Comparison of ENCODE assay signal across 18 mouse cellular contexts in genomic region chr15:11457278-11457677, GRCm38 (mm10). TPM values are rescaled to one million over a fixed set of nuclear protein-coding genes. Genes with fewer than 3 reads are reported as not detected.
A peak's percentile ranks its signal among the peaks of the same experiment; 100 is the strongest.
DNase-seq lines count a peak whose midpoint lies in the region; ATAC-seq and TF ChIP-seq lines count a peak whose summit lies in the region.
"Had no signal": no experiment of that assay in that cellular context is flagged by ENCODE, and none has a peak within 500 bp of the region (broad histone marks: within the 10 kb centered on the region; RNA-seq: fewer than 3 reads in every experiment).

No protein-coding gene starts in this region.

- 0 out of 2 replicates have a peak, but pooled peaks cover 3% of the 10 kb centered on the region for H3K4me1 ChIP-seq in embryonic facial prominence, embryonic 15.5 days
- no peaks in the 10 kb centered on the region for H3K4me1 ChIP-seq in embryonic facial prominence, embryonic 10.5 days
- peaks cover 12% of the 10 kb centered on the region; the same call in 1 of the 2 replicates for H3K4me1 ChIP-seq in embryonic fibroblast, embryonic 13.5 days (ENCODE audit: control insufficient read depth, insufficient read depth, low read length)
- H3K4me1 ChIP-seq: forebrain, embryonic 12.5 days; hindbrain, embryonic 15.5 days had no signal

- DNase-seq in embryonic facial prominence, embryonic 10.5 days (ENCODE audit: low spot score) = no peak
- peak; percentile 19 for DNase-seq in CD4-positive, CD25-positive, alpha-beta regulatory T cell, adult 2 months (ENCODE audit: low read depth, low spot score)
- DNase-seq in left cerebral cortex, adult 11 months (ENCODE audit: low spot score) = no peak
- DNase-seq in gastrocnemius, postnatal 36 days = no peak
- DNase-seq: B cell, adult 2 months; cerebellum, adult 11-12 months; cerebellum, adult 9-10 months; cerebellum, postnatal 25 days; forebrain, postnatal 0 days; gastrocnemius, postnatal 14 days; heart, postnatal 36 days; kidney, adult 8-10 months had no signal

- no peaks in the 10 kb centered on the region for H3K36me3 ChIP-seq in embryonic facial prominence, embryonic 15.5 days
- no peaks in the 10 kb centered on the region for H3K36me3 ChIP-seq in embryonic facial prominence, embryonic 10.5 days (replicated peaks)
- H3K36me3 ChIP-seq: forebrain, embryonic 12.5 days; heart, embryonic 13.5 days; hindbrain, embryonic 15.5 days had no signal

- H3K9me3 ChIP-seq in embryonic facial prominence, embryonic 15.5 days (replicated peaks) = no peaks in the 10 kb centered on the region
- no peaks in the 10 kb centered on the region for H3K9me3 ChIP-seq in embryonic facial prominence, embryonic 10.5 days
- H3K9me3 ChIP-seq: forebrain, embryonic 12.5 days; hindbrain, embryonic 15.5 days had no signal

- no peaks in the 10 kb centered on the region for H3K27me3 ChIP-seq in embryonic facial prominence, embryonic 15.5 days
- no peaks in the 10 kb centered on the region for H3K27me3 ChIP-seq in embryonic facial prominence, embryonic 10.5 days (replicated peaks; ENCODE audit: low read depth, poor library complexity, severe bottlenecking)
- H3K27me3 ChIP-seq: forebrain, embryonic 12.5 days; heart, embryonic 13.5 days; hindbrain, embryonic 15.5 days had no signal

- TF ChIP-seq CTCF in embryonic fibroblast, embryonic 13.5 days (IDR thresholded peaks at IDR 0.05; ENCODE audit: borderline replicate concordance, insufficient read depth, low read length) = no peak

- no peak overlapping the region for H3K4me3 ChIP-seq in embryonic facial prominence, embryonic 15.5 days (replicated peaks)
- no peak overlapping the region for H3K4me3 ChIP-seq in embryonic facial prominence, embryonic 10.5 days
- H3K4me3 ChIP-seq in embryonic fibroblast, embryonic 13.5 days (ENCODE audit: insufficient read depth, low read length) = no peak overlapping the region
- H3K4me3 ChIP-seq: forebrain, embryonic 12.5 days; heart, embryonic 13.5 days; hindbrain, embryonic 15.5 days had no signal

- no peak overlapping the region for H3K9ac ChIP-seq in embryonic facial prominence, embryonic 15.5 days
- H3K9ac ChIP-seq: forebrain, embryonic 12.5 days; forebrain, postnatal 0 days; heart, embryonic 13.5 days; hindbrain, embryonic 15.5 days had no signal

- no peak for ATAC-seq in embryonic facial prominence, embryonic 15.5 days (ENCODE audit: insufficient number of reproducible peaks, low FRiP score, low TSS enrichment, low read depth)
- ATAC-seq: forebrain, postnatal 0 days; intestine, postnatal 0 days had no signal

- H3K27ac ChIP-seq in embryonic facial prominence, embryonic 15.5 days (replicated peaks) = peak overlapping the region; percentile 51; the same call in 1 of the 2 replicates
- no peak overlapping the region for H3K27ac ChIP-seq in embryonic facial prominence, embryonic 10.5 days (replicated peaks)
- H3K27ac ChIP-seq in embryonic fibroblast, embryonic 13.5 days (ENCODE audit: insufficient read depth, low read length) = peak overlapping the region; percentile 92
- H3K27ac ChIP-seq: forebrain, embryonic 12.5 days; heart, embryonic 13.5 days; hindbrain, embryonic 15.5 days had no signal

- intact Hi-C loops in gastrocnemius, postnatal 36 days (cut with DNase I) = no loop called here

- TF ChIP-seq POLR2A in embryonic fibroblast, embryonic 13.5 days (IDR thresholded peaks at IDR 0.05; ENCODE audit: low read depth, low read length) = no peak

- H3K4me2 ChIP-seq in embryonic facial prominence, embryonic 15.5 days (replicated peaks) = no peak overlapping the region
- H3K4me2 ChIP-seq: forebrain, embryonic 12.5 days; heart, embryonic 13.5 days; hindbrain, embryonic 15.5 days had no signal

- 60% methylated on average over 8 of the region's 8 CpGs for WGBS in embryonic facial prominence, embryonic 15.5 days
- WGBS in embryonic facial prominence, embryonic 10.5 days = 89% methylated on average over 8 of the region's 8 CpGs

RNA-seq across cellular contexts. Expression of gene Tars, which starts 57.8 kb away (rescaled TPM):
- polyA plus RNA-seq in embryonic facial prominence, embryonic 15.5 days (2015; fragmentation: Nextera tagmentation; extraction: Ambion mirVana) = 59.9 and 61.8 TPM in 2 replicates
- polyA plus RNA-seq in embryonic facial prominence, embryonic 10.5 days (2016; fragmentation: Nextera tagmentation; extraction: Ambion mirVana) = 88.5 and 91.3 TPM in 2 replicates
- polyA plus RNA-seq in embryonic fibroblast, embryonic 13.5 days (2011; ENCODE audit: insufficient read length, low read depth, missing spikeins) = 192 and 211 TPM in 2 replicates
- 10 to 100 TPM; 24.5 to 27.3 TPM for total RNA-seq in gastrocnemius, postnatal 36 days (2021)
